Mouse (Mus musculus) MEL (cell line): ENCODE data around the gene Gm11541. TPM values are rescaled to one million over a fixed set of nuclear protein-coding genes. Genes with fewer than 3 reads are reported as not detected.
A peak's percentile ranks its signal among the peaks of the same experiment; 100 is the strongest.

Source experiments
- DNase-seq: peaks from one replicate; pipeline ENCODE4 v3.0.0; 2011; ENCODE audit warnings: low read depth, low spot score
- H3K27ac ChIP-seq: 2 replicates; pipeline ENCODE4 v1.5.1; 2012; ENCODE audit warnings: low read depth, mild to moderate bottlenecking, control low read depth, low read length, moderate library complexity; ENCODE audit not compliant: control insufficient read depth
- H3K27me3 ChIP-seq, 2 experiments: fragments of 150-350 bp in 1 of 2; sonication (generic) in 1 of 2; 2 replicates each; pipeline ENCODE4 v1.6.1; 2012; ENCODE audit warnings: low read length in 2 of 2, mild to moderate bottlenecking in 2 of 2, improper control_type of control experiment in 1 of 2, moderate library complexity in 1 of 2; ENCODE audit not compliant: insufficient read depth in 2 of 2, control insufficient read depth in 1 of 2
- H3K36me3 ChIP-seq, 2 experiments: 2 replicates each; pipeline ENCODE4 v1.6.1; 2012 to 2014; ENCODE audit warnings: low read length in 2 of 2, improper control_type of control experiment in 1 of 2, inconsistent platforms in 1 of 2, mild to moderate bottlenecking in 1 of 2; ENCODE audit not compliant: insufficient read depth in 2 of 2, control insufficient read depth in 1 of 2
- H3K4me1 ChIP-seq, 2 experiments: fragments of 150-350 bp in 1 of 2; sonication (generic) in 1 of 2; 2 replicates each; pipeline ENCODE4 v1.6.1; 2012; ENCODE audit warnings: low read length in 2 of 2, improper control_type of control experiment in 1 of 2, mild to moderate bottlenecking in 1 of 2; ENCODE audit not compliant: insufficient read depth in 2 of 2, control insufficient read depth in 1 of 2
- H3K4me3 ChIP-seq, 2 experiments: fragments of 150-350 bp in 1 of 2; sonication (generic) in 1 of 2; 2 replicates each; pipeline ENCODE4 v1.5.1; 2012; ENCODE audit warnings: low read depth in 2 of 2, low read length in 2 of 2, mild to moderate bottlenecking in 2 of 2, moderate library complexity in 2 of 2, control low read depth in 1 of 2, improper control_type of control experiment in 1 of 2; ENCODE audit not compliant: control insufficient read depth in 1 of 2, insufficient read depth in 1 of 2
- H3K79me2 ChIP-seq: 2 replicates; pipeline ENCODE4 v1.6.1; 2012; ENCODE audit warnings: mild to moderate bottlenecking, low read length, moderate library complexity; ENCODE audit not compliant: control insufficient read depth, poor library complexity, insufficient read depth
- H3K9ac ChIP-seq: 2 replicates; pipeline ENCODE4 v1.6.1; 2012; ENCODE audit warnings: low read depth, mild to moderate bottlenecking, control low read depth, low read length, moderate library complexity; ENCODE audit not compliant: control insufficient read depth, poor library complexity, severe bottlenecking
- H3K9me3 ChIP-seq: fragments of 150-350 bp; sonication (generic); replicated peaks from 2 replicates; pipeline ENCODE4 v1.6.1; 2012; ENCODE audit warnings: mild to moderate bottlenecking, low read length, improper control_type of control experiment, moderate library complexity; ENCODE audit not compliant: insufficient read depth
- CTCF ChIP-seq, 3 experiments: IDR thresholded peaks in 2 of 3; conservative IDR thresholded peaks in 1 of 3; 2 replicates each; pipeline ENCODE4 v1.5.1; 2011 to 2012; ENCODE audit warnings: low read length in 3 of 3, low read depth in 2 of 3, mild to moderate bottlenecking in 2 of 3, improper control_type of control experiment in 1 of 3, inconsistent platforms in 1 of 3, mixed read lengths in 1 of 3, moderate library complexity in 1 of 3; ENCODE audit not compliant: control insufficient read depth in 1 of 3, insufficient read depth in 1 of 3, poor library complexity in 1 of 3, severe bottlenecking in 1 of 3
- E2F4 ChIP-seq: IDR thresholded peaks from 2 replicates; pipeline ENCODE4 v1.6.1; 2011; ENCODE audit warnings: low read depth, low read length, improper control_type of control experiment, borderline replicate concordance
- GABPA ChIP-seq: IDR thresholded peaks from 2 replicates; pipeline ENCODE4 v1.6.1; 2012; ENCODE audit warnings: low read depth, mild to moderate bottlenecking, inconsistent platforms, low read length, improper control_type of control experiment, moderate library complexity
- JUND ChIP-seq: IDR thresholded peaks from 2 replicates; pipeline ENCODE4 v1.6.1; 2011; ENCODE audit warnings: low read depth, mild to moderate bottlenecking, improper control_type of control experiment, low read length
- KAT2A ChIP-seq: conservative IDR thresholded peaks from 2 replicates; pipeline ENCODE4 v1.6.1; 2012; ENCODE audit warnings: low read depth, low read length, improper control_type of control experiment, inconsistent platforms
- MAX ChIP-seq: IDR thresholded peaks from 2 replicates; pipeline ENCODE4 v1.6.1; 2011; ENCODE audit warnings: low read length, improper control_type of control experiment
- NELFE ChIP-seq: IDR thresholded peaks from 2 replicates; pipeline ENCODE4 v1.6.1; 2011; ENCODE audit warnings: low read depth, low read length, improper control_type of control experiment
- NRF1 ChIP-seq: IDR thresholded peaks from 2 replicates; pipeline ENCODE4 v1.6.1; 2014; ENCODE audit warnings: low read depth, mild to moderate bottlenecking, inconsistent platforms, low read length, improper control_type of control experiment, moderate library complexity; ENCODE audit not compliant: poor library complexity, insufficient read depth, severe bottlenecking
- POLR2AphosphoS5 ChIP-seq: IDR thresholded peaks from 2 replicates; pipeline ENCODE4 v1.6.1; 2012; ENCODE audit warnings: low read depth, borderline replicate concordance, mild to moderate bottlenecking, inconsistent platforms, low read length, moderate library complexity, mixed read lengths
- RAD21 ChIP-seq: IDR thresholded peaks from 2 replicates; pipeline ENCODE4 v1.6.1; 2011; ENCODE audit warnings: mild to moderate bottlenecking, low read depth, low read length, improper control_type of control experiment
- SMC3 ChIP-seq: IDR thresholded peaks from 2 replicates; pipeline ENCODE4 v1.6.1; 2011; ENCODE audit warnings: low read depth, low read length, improper control_type of control experiment
- TAL1 ChIP-seq: IDR thresholded peaks from 2 replicates; pipeline ENCODE4 v1.6.1; 2012; ENCODE audit warnings: mild to moderate bottlenecking, inconsistent platforms, low read length, moderate library complexity, mixed read lengths
- UBTF ChIP-seq: IDR thresholded peaks from 2 replicates; pipeline ENCODE4 v1.6.1; 2012; ENCODE audit warnings: low read depth, mild to moderate bottlenecking, inconsistent platforms, low read length, improper control_type of control experiment, moderate library complexity, borderline replicate concordance; ENCODE audit not compliant: insufficient read depth
- USF1 ChIP-seq: IDR thresholded peaks from 2 replicates; pipeline ENCODE4 v1.6.1; 2014; ENCODE audit warnings: low read depth, mild to moderate bottlenecking, inconsistent platforms, low read length, improper control_type of control experiment, moderate library complexity
- ZC3H11A ChIP-seq: IDR thresholded peaks from 2 replicates; pipeline ENCODE4 v1.6.1; 2012; ENCODE audit warnings: low read depth, mild to moderate bottlenecking, inconsistent platforms, low read length, improper control_type of control experiment
- ZMIZ1 ChIP-seq: IDR thresholded peaks from 2 replicates; pipeline ENCODE4 v1.6.1; 2012; ENCODE audit warnings: low read depth, mild to moderate bottlenecking, inconsistent platforms, low read length, improper control_type of control experiment, moderate library complexity
- ZNF384 ChIP-seq: IDR thresholded peaks from 2 replicates; pipeline ENCODE4 v1.6.1; 2012; ENCODE audit warnings: low read depth, mild to moderate bottlenecking, inconsistent platforms, low read length, improper control_type of control experiment
- polyA plus RNA-seq, 2 experiments: library from polyadenylated mRNA; stranded (reverse) in 1 of 2; unstranded in 1 of 2; fragments of >175 nt in 1 of 2; fragments of >200 nt in 1 of 2; gene quantifications; 2 replicates each; pipeline versions ENCODE4 v1.2.1 to v1.2.4; 2012; ENCODE audit warnings: low replicate concordance in 2 of 2, low read depth in 1 of 2; ENCODE audit not compliant: insufficient read length in 2 of 2, insufficient read depth in 1 of 2, missing spikeins in 1 of 2
- total RNA-seq: library from RNA; depleted of rRNA; stranded (reverse); fragments of 300-350 nt; gene quantifications from 2 replicates; pipeline ENCODE4 v1.2.3, GENCODE M21; 2012

The Gm11541 gene
- total and polyA plus RNA-seq, 3 experiments: not detected

GRCm38 (mm10) chr11:94735746-94736145 lies 31.4 kb upstream of the Gm11541 start:
- Histone ChIP-seq H3K27me3 (peaks cover 23 to 40% of the 10 kb centered on the region in 2 experiments), H3K9ac (no peak overlapping the region), H3K9me3 (no peaks in the 10 kb centered on the region), H3K4me3 (no peak overlapping the region), H3K36me3 (no peaks in the 10 kb centered on the region), H3K27ac (no peak overlapping the region), H3K79me2 (no peaks in the 10 kb centered on the region), H3K4me1 (no peaks in the 10 kb centered on the region)
- TF ChIP-seq KAT2A (no peak), USF1 (no peak), CTCF (IDR thresholded peaks at IDR 0.05 in 2 of 3, conservative IDR thresholded peaks at IDR 0.05 in 1 of 3; ENCODE audit: control insufficient read depth in 1 of 3, insufficient read depth in 1 of 3, low read depth in 2 of 3, low read length in 3 of 3, poor library complexity in 1 of 3, severe bottlenecking in 1 of 3) (no peak), GABPA (no peak), E2F4 (no peak), UBTF (no peak), ZNF384 (no peak), JUND (no peak), TAL1 (no peak), POLR2AphosphoS5 (no peak), NRF1 (no peak), NELFE (no peak), ZMIZ1 (no peak), MAX (no peak)
- DNase-seq: no peak

- no peaks in the 10 kb centered on the region for H3K4me1 ChIP-seq
- peak; percentile 61 for DNase-seq
- H3K9ac ChIP-seq: no peak overlapping the region
- no peaks in the 10 kb centered on the region for H3K9me3 ChIP-seq
- TF ChIP-seq RAD21 (peak; percentile 24), USF1 (no peak), ZC3H11A (0 out of 2 replicates have a peak, but pooled peaks have one; percentile 1), SMC3 (peak; percentile 34), CTCF (IDR thresholded peaks at IDR 0.05 in 2 of 3, conservative IDR thresholded peaks at IDR 0.05 in 1 of 3; ENCODE audit: control insufficient read depth in 1 of 3, insufficient read depth in 1 of 3, low read depth in 2 of 3, low read length in 3 of 3, poor library complexity in 1 of 3, severe bottlenecking in 1 of 3) (peak; percentile 72 to 73 (median 72))
- H3K79me2 ChIP-seq: no peaks in the 10 kb centered on the region
- no peak overlapping the region for H3K4me3 ChIP-seq
- H3K27ac ChIP-seq: no peak overlapping the region
- H3K36me3 ChIP-seq: no peaks in the 10 kb centered on the region
- peaks cover 10 to 24% of the 10 kb centered on the region in 2 experiments for H3K27me3 ChIP-seq
Observed at GRCm38 (mm10) chr11:94732773-94733172, 28.5 kb upstream of the Gm11541 start.
